Mouse (Mus musculus) brain, embryonic 18.5 days (tissue): ENCODE data around the gene Dusp10.

ENCODE experiments used
- DNase-seq: peaks from one replicate; pipeline ENCODE4 v3.0.0-alpha.2; 2012; ENCODE audit warnings: low read depth, low spot score

Dusp10 gene

GRCm38 (mm10) chr1:184013106-184013505 lies at the start of gene Dusp10:
Dusp10 (plus strand) TSS chr1:184013302.
- DNase-seq = no peak

GRCm38 (mm10) chr1:183965341-183965740 lies 47.8 kb upstream of the Dusp10 start:
- DNase-seq = no peak

- DNase-seq = peak; percentile 14
Observed at GRCm38 (mm10) chr1:183969265-183969664, 43.8 kb upstream of the Dusp10 start.

DNA sequence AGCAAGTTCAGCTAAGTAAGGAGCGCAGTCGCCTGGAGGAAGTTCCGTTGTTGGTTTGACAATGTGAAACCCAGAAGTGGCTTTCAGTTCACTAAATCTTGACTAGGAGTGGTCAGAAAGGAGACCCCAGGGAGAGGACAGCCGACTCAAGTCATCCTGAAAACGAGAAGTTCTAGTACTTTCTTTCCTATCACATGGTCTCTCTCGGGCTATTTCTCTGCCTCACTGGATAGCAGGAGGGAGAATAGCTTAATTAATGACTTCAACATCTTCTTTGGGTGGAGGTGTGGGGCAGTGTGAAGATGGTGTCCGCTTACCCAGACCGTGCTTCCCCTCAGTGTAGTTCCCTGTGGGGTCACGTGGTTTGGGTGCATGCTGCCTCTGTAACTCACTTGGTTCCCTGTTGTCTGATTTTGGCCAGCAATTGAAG lies 33.3 kb upstream of the Dusp10 start:
- no peak for DNase-seq

- DNase-seq = peak; percentile 50
Observed at GRCm38 (mm10) chr1:183982108-183982507, 31.0 kb upstream of the Dusp10 start.

DNA sequence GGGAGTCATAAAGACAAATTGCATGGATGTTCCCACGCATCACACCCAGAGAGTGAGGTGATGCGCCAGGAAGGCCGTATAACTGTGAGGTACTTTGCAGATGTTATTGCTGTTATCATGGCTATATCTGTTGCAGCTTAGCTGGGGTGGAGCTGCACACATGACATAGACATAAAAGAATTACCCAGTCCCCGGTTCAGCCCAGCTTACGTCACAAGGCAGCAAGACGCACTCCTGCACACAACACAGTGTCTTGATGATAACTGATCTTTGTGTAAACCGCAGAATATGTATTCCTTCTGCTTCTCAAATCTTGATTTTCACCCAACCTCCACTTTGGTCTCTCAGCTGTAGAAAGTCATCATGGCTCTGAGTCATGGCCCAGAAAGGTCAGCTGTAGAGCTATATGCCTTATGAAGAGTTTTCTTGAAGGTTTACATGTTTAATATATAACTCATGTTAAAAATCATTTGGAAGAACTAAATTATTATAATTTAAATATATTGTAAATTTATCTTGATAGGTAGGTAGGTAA lies 25.3 kb upstream of the Dusp10 start:
- DNase-seq = no peak

DNA sequence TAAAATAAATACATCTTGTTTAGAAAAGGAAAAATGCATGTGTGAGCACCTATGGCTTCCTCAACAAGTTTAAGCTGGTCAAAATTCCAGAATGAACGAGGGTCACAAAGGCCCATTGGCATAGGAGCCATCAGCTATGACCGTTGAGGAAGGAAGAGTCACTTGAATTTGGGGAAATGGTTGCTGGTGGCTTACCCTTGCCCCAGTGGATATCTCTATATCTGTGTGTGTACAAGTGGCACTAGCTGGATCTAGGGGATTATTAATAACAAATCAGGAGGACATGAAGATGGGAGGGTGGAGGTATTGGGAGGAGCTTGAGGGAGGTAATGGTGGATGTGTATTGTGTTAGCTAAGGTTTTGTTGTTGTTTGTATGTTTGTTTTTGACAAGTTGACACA lies 21.2 kb upstream of the Dusp10 start:
- no peak for DNase-seq

DNA sequence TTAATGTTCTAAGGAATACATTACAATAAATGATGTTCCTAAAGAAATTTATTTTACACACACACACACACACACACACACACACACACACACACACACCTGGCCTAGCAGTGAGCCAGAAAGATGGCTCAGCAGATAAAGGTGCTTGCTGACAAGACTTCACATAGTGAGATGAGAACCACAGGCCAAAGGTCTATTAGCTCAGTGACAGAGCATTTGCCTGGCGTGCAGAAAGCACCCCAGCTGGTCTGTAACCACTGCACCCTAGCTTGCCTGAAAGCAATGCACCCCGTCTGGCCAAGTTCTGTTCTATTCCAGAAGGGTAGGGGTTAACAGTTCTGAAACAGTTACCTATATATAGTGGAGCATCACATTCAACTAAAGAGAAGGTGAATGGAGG lies 15.9 kb upstream of the Dusp10 start:
- no peak for DNase-seq

DNA sequence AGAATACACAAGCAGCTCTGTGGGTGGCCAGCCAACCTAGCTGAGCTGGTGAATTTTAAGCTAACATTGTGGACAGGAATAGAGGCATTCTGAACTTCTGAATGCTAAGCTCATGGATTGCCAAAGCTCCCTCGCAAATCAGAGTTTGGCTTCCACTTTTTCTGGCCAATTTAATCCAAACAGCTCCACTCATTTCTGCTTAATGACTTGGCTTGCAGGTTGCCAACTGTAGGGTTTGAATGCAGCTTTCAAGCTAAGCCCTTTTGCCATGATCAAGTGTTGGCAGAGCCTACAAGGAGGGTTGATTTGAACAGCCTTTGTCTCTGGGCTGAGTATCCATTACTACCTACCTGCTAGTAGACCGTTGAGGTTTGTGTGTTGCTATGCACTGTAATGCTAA lies 10.6 kb upstream of the Dusp10 start:
- no peak for DNase-seq

DNA sequence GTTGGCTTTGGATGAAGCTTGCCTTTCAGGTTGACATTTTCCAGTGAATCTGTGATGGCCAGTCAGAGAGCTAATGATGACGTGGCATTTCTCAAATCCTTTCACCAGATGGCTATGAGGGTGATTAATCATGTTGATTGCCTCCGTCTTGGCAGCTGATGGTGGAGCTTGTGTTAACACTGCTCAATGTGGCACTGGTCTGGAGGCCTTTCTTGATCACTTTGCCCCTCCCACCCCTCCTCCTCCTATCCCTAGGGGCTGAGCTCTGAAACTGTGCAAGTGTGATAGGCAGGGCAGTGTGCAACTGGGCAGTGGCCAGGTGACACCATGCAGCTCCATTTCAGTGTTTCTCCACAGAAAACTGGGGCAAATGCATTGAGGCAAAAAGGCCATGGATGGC lies 8.8 kb upstream of the Dusp10 start:
- DNase-seq = no peak

DNA sequence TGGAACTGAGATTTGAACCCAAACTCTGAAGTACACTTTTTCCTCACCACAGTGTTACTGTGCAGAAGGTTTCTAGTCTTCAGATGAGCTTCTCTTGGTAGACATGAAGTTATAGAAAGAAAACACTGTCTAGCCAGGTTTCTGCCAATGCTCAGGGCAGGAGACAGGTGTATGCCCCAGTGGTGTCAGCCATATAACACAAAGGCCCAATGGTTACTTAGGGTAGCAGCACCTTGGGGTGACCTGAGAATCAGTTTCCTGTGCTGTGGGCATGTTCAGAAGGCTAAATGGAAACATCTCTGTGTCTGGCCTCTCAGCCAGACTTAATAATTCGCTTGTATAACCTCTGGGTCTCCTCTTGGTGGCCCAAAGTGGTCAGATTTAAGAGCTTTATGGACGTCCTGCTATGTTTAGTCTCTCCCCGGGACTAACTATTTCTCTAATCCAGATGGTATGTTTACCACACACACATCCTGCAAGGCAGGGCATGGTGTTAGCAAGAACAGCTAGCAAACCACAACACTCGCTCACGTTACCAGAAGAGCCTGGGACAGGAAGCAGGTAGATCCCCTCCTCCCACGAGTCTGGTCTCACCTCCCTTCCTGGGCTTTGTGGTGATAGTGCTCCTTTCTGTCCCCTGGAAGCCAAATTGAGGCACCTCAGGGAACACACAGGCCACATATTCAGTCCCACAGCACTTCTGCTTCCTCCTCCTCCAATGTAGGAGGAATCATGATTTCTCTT lies 7.6 kb upstream of the Dusp10 start:
- no peak for DNase-seq

DNA sequence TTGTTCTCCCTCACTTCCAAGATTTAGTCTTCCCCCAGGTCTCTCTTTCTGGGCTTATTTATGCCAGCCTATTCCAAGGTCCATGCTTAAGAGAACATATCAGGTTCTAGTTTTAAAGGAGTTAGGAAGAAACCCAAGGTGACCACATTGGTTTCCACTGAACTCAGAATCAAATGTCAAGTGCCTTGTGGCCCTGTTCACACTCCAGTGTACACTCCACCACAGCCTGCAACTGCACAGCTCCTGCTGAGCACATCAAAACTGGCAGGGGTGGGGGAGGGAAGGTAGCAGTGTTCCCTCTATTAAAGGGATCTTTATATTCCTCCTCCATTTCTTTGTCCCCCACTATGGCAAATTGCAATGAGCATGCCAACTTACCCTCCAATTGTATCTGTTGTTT lies 7.0 kb upstream of the Dusp10 start:
- DNase-seq = no peak

DNA sequence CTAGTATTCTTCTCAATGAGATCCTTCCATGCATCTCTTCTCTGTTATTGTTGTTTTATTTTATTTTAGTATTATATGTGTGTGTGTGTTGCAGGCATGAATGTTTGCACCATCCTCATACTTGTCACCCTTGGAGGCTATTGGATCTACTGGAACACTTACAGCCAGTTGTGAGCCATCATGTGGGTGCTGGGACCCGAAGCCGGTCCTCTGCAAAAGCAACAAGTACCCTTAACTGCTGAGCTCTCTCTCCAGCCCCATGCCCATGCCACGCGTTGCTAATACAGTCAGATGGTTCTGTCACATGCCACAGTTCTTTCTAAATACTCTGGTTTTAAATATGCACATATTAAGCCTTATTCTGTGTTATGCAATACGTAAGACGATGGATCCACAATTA lies 1.8 kb upstream of the Dusp10 start:
- no peak for DNase-seq

- DNase-seq = no peak
Observed at GRCm38 (mm10) chr1:184014091-184014490, 989 bp downstream of the Dusp10 start.

DNA sequence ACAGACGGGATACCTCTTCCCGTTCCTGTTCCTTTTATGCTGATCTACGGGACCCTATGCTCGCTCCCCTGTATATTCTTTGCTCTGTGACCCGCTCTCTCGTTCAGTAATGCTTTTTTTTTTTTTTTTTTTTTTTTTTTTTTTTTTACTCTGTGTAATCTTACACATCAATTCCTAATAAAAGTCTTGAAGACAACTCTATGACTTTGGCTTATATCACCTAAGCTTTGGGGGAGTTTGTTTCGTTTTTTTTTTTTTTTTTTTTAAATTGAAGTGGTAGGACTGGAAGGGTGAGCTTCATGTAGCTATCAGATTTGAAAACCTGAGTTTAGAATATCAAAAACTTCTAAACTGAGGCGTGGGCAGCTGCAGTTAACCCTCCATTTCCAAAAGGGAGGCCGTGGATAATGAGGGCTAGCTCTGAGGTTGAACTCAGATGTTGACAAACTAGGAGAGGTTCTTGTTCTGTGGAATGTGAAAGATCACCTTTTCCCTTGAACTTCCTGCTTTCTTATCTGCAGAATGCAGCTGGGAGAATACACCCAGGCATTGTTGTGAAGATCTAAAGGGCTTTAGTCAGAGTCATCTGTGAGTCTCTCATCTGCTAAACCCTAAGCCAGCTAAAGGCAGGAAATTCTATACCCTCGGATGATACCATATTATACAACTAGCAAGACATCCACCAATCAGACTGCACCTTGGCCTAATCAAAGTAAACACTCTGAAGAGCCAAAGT lies 3.1 kb downstream of the Dusp10 start:
- DNase-seq = no peak

GRCm38 (mm10) chr1:184017606-184018005 lies 4.5 kb downstream of the Dusp10 start:
- DNase-seq = no peak

DNA sequence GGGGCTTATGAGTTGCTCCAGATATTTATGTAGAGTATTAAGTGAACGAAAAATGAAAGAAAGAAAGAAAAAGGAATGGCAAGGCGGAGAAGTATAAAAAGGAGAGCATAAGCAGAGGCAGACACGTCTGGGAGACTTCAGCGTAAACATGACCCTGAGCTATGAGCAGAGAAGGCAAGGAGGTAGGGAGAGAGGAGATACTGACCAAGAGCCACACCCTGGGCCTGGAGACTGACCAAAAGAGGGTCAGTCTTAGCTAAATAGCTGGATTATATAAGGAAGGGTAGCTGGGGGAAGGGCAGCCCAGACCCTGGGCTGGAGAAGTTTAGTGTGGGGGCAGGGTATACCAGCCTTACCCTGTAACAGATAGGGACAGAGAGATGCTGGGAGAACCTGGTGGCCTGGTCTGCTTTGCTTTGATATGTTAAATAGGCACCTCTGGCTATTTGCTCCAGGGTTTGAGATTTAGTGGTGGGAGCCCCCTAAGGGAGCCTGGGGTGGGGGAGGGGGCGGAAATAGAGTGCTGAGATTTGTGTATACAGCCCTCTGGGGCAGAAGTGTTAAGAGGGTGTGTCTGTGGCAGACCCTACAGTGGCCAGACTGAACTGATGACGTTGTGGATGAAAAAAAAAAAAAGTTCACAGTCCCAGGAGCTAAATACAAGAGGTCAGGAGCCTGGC lies 6.1 kb downstream of the Dusp10 start:
- DNase-seq = no peak

DNA sequence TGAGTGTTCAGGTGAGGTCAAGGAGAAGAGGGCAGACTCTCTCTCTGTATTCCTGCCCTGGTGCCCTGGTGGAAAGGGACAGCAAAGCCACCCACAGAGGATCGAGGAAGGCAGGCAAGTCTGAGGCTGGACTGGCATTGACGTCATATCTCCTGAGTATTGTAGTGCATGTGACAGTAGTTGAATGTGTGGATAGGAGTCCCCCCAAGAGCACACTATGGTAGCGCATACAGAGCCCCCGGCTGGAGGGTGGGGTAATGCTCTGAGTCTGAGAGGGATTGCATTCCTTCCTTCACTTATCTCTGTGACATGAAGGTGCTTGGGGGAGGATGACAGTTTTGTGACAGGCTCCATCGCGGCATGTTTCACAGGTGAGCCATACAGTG lies 6.6 kb downstream of the Dusp10 start:
- DNase-seq = no peak

- no peak for DNase-seq
Observed at GRCm38 (mm10) chr1:184023971-184024370, 10.9 kb downstream of the Dusp10 start.

- DNase-seq = no peak
Observed at GRCm38 (mm10) chr1:184024631-184025030, 11.5 kb downstream of the Dusp10 start.

DNA sequence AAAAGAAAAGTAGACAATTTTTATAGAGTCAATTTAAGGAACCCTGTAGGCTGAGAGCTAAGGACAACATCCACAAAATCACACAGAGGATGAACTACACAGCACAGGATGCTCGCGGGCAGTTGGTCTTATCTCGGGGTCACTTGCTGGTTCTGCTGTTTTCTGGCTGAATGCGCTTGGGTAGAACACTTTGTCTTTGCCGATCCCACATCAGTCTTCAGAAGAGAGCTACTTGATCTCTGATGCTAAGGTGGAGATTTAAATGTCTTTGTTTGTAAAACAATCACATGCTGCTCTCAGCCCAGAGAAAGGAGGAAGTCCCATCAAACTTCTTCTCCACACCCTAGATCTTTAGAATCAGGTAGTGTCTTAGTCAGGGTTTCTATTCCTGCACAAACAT lies 12.0 kb downstream of the Dusp10 start:
- DNase-seq = no peak

- no peak for DNase-seq
Observed at GRCm38 (mm10) chr1:184027039-184027438, 13.9 kb downstream of the Dusp10 start.
